In the genomic region with DNA sequence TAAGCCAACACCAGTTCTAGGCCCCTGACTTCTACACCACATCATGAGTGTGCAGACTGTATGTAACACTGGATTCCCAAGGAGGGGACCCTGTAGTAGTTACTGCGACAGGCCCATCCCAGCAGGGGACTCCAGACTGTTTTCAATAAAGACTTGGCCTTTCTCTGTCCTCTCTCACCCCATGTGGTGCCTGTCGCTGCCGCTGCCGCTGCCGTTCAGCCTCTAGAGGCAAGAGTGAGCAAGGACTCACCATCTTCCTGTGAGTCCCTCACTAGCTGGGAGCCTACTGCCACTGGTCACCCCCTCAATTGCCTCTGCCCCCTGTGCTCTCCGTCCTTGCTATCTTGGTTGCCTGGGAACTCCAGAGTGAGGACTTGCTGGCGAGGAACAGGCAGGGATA, we compare ENCODE assay signal across 9 mouse cellular contexts. TPM values are rescaled to one million over a fixed set of nuclear protein-coding genes. Genes with fewer than 3 reads are reported as not detected.
DNase-seq lines count a peak whose midpoint lies in the region; ATAC-seq and TF ChIP-seq lines count a peak whose summit lies in the region.
"Had no signal": no experiment of that assay in that cellular context is flagged by ENCODE, and none has a peak within 500 bp of the region (broad histone marks: within the 10 kb centered on the region; RNA-seq: fewer than 3 reads in every experiment).

No protein-coding gene starts in this region.

- H3K36me3 ChIP-seq in heart, postnatal 0 days (replicated peaks; ENCODE audit: control insufficient read depth, insufficient read depth, low read length): no peaks in the 10 kb centered on the region
- peaks cover 26% of the 10 kb centered on the region for H3K36me3 ChIP-seq in hindbrain, embryonic 12.5 days

- peak; percentile 36 for TF ChIP-seq CTCF in heart, postnatal 0 days (IDR thresholded peaks at IDR 0.05; ENCODE audit: low read depth)

- peaks cover 13% of the 10 kb centered on the region for H3K4me1 ChIP-seq in heart, postnatal 0 days (ENCODE audit: control insufficient read depth, insufficient read depth)
- H3K4me1 ChIP-seq in hindbrain, embryonic 12.5 days: peaks cover 84% of the 10 kb centered on the region

- ATAC-seq in heart, postnatal 0 days (ENCODE audit: insufficient read depth, low read depth): no peak
- no peak for ATAC-seq in hindbrain, embryonic 12.5 days (ENCODE audit: low FRiP score)
- ATAC-seq in granulocyte monocyte progenitor cell, adult 5-6 weeks (replicated peaks; ENCODE audit: poor library complexity, severe bottlenecking): no peak
- ATAC-seq in megakaryocyte progenitor cell, adult 5-6 weeks (replicated peaks; ENCODE audit: poor library complexity): no peak

- H3K4me2 ChIP-seq in heart, postnatal 0 days (ENCODE audit: low read depth, low read length): no peak overlapping the region
- H3K4me2 ChIP-seq in hindbrain, embryonic 12.5 days (replicated peaks): peak overlapping the region; percentile 79

- peaks cover 9% of the 10 kb centered on the region for H3K27me3 ChIP-seq in heart, postnatal 0 days (ENCODE audit: control insufficient read depth, insufficient read depth, low read length)
- no peaks in the 10 kb centered on the region; the same call in 1 of the 2 replicates for H3K27me3 ChIP-seq in hindbrain, embryonic 12.5 days

- 39% methylated on average over 7 of the region's 7 CpGs for WGBS in heart, postnatal 0 days
- 8% methylated on average over 7 of the region's 7 CpGs for WGBS in hindbrain, embryonic 12.5 days

- no peak for TF ChIP-seq EP300 in heart, postnatal 0 days (IDR thresholded peaks at IDR 0.05; ENCODE audit: low read depth)

- peak overlapping the region; percentile 15; the same call in 1 of the 2 replicates for H3K27ac ChIP-seq in heart, postnatal 0 days (ENCODE audit: low read depth)
- no peak overlapping the region for H3K27ac ChIP-seq in hindbrain, embryonic 12.5 days

- H3K9ac ChIP-seq in heart, postnatal 0 days (replicated peaks; ENCODE audit: low read depth, low read length): no peak overlapping the region
- H3K9ac ChIP-seq in hindbrain, embryonic 12.5 days: 0 out of 2 replicates have a peak overlapping the region, but pooled peaks have one; percentile 19

- H3K9me3 ChIP-seq in heart, postnatal 0 days (replicated peaks; ENCODE audit: control insufficient read depth, low read length): no peaks in the 10 kb centered on the region
- no peaks in the 10 kb centered on the region for H3K9me3 ChIP-seq in hindbrain, embryonic 12.5 days (replicated peaks)

- H3K4me3 ChIP-seq in heart, postnatal 0 days (ENCODE audit: low read depth, low read length): no peak overlapping the region
- H3K4me3 ChIP-seq in hindbrain, embryonic 12.5 days: 0 out of 2 replicates have a peak overlapping the region, but pooled peaks have one; percentile 95

- intact Hi-C loops in heart, postnatal 10 days (cut with DNase I): no loop called here

- no peak for DNase-seq in heart, postnatal 0 days (ENCODE audit: low spot score)
- no peak for DNase-seq in heart, postnatal 10 days
- peak; percentile 69 for DNase-seq in embryo, embryonic 11 days
- peak; percentile 58 for DNase-seq in neural tube, embryonic 10.5 days (ENCODE audit: extremely low spot score, low spot score)
- no peak for DNase-seq in gastrocnemius, adult 8-10 months (ENCODE audit: low spot score in 2 of 2)
- DNase-seq: thymus, postnatal 25 days had no signal

RNA-seq across cellular contexts. Expression of gene Axin2, which starts 8.6 kb away (rescaled TPM):
- total RNA-seq in heart, postnatal 0 days (2014; rRNA removed; ENCODE audit: low replicate concordance): 2.8 and 8.5 TPM in 2 replicates
- polyA plus RNA-seq in heart, postnatal 0 days (2015; fragmentation: Nextera tagmentation; extraction: Ambion mirVana): 0.78 and 0.90 TPM in 2 replicates
- total RNA-seq in heart, postnatal 10 days (2021): 1 to 10 TPM; 5.4 to 6.0 TPM
- 17.5 and 20.3 TPM in 2 replicates for polyA plus RNA-seq in hindbrain, embryonic 12.5 days (2016; fragmentation: Nextera tagmentation; extraction: Ambion mirVana)
- total RNA-seq in gastrocnemius, adult 8-10 months (2022): 10 to 100 TPM in 2 of 4 experiments, 1 to 10 TPM in 2; 7.4 to 13.8 (median 10.0) TPM
- 1.1 and 1.7 TPM in 2 replicates for total RNA-seq in granulocyte monocyte progenitor cell, adult 5-6 weeks (2014; fragmentation: Nextera tagmentation)
- 0.34 and 0.67 TPM in 2 replicates for total RNA-seq in granulocyte monocyte progenitor cell, adult 5-6 weeks (2017)
- 0.49 and 0.71 TPM in 2 replicates for total RNA-seq in megakaryocyte progenitor cell, adult 5-6 weeks (2015)
- total RNA-seq in megakaryocyte progenitor cell, adult 5-6 weeks (2017): 0.50 and 1.8 TPM in 2 replicates

Comparison
In these comparisons a context has a peak if more than half of its experiments do, and no peak if none do; other contexts are left out.
1. DNase-seq: peak in embryo, embryonic 11 days (single experiment) and neural tube, embryonic 10.5 days (single experiment); none in heart, postnatal 0 days (single experiment), heart, postnatal 10 days (0 of 2) and gastrocnemius, adult 8-10 months (0 of 2).